Mouse (Mus musculus) kidney, adult 2 months (tissue): ENCODE data around the gene Lrfn5. TPM values are rescaled to one million over a fixed set of nuclear protein-coding genes. Genes with fewer than 3 reads are reported as not detected.

Source experiments
- DNase-seq: peaks from one replicate; pipeline ENCODE4 v3.0.0; 2021
- H3K27ac ChIP-seq: fragments of 200-500 bp; 2 replicates; pipeline ENCODE4 v1.5.1; 2012; ENCODE audit warnings: low read depth, low read length, control low read depth, inconsistent platforms; ENCODE audit not compliant: insufficient read depth
- H3K27me3 ChIP-seq: fragments of 200-500 bp; replicated peaks from 2 replicates; pipeline ENCODE4 v1.6.1; 2012; ENCODE audit warnings: mild to moderate bottlenecking, moderate library complexity, low read length, inconsistent platforms; ENCODE audit not compliant: control insufficient read depth, insufficient read depth
- H3K36me3 ChIP-seq: fragments of 200-500 bp; 2 replicates; pipeline ENCODE4 v1.6.1; 2012; ENCODE audit warnings: mild to moderate bottlenecking, moderate library complexity, low read length, inconsistent platforms; ENCODE audit not compliant: control insufficient read depth, insufficient read depth
- H3K4me1 ChIP-seq: fragments of 200-500 bp; 2 replicates; pipeline ENCODE4 v1.6.1; 2011; ENCODE audit warnings: low read length; ENCODE audit not compliant: control insufficient read depth, insufficient read depth
- H3K4me3 ChIP-seq: fragments of 200-500 bp; 2 replicates; pipeline ENCODE4 v1.5.1; 2011; ENCODE audit warnings: mild to moderate bottlenecking, low read depth, low read length, control low read depth; ENCODE audit not compliant: insufficient read depth
- CTCF ChIP-seq: fragments of 200-500 bp; conservative IDR thresholded peaks from 2 replicates; pipeline ENCODE4 v1.5.1; 2011; ENCODE audit warnings: low read depth, mild to moderate bottlenecking, control low read depth, low read length, moderate library complexity, mixed read lengths; ENCODE audit not compliant: insufficient read depth, insufficient read length
- POLR2A ChIP-seq: fragments of 200-500 bp; IDR thresholded peaks from one replicate; pipeline ENCODE4 v1.6.1; 2011; ENCODE audit warnings: low read depth, low read length, control low read depth
- WGBS: fragments of 180-500 bp; shearing (Covaris S2); methylation state at CpG from one replicate; pipeline ENCODE4 v1.1.7; 2018; 5-methylcytosine and 5-hydroxymethylcytosine counted together
- polyA plus RNA-seq: library from polyadenylated mRNA; depleted of rRNA; stranded (reverse); fragments of >200 nt; gene quantifications from 2 replicates; pipeline ENCODE4 v1.2.3, GENCODE M21; 2012

The Lrfn5 gene
- polyA plus RNA-seq, 1 experiment: not detected

DNA sequence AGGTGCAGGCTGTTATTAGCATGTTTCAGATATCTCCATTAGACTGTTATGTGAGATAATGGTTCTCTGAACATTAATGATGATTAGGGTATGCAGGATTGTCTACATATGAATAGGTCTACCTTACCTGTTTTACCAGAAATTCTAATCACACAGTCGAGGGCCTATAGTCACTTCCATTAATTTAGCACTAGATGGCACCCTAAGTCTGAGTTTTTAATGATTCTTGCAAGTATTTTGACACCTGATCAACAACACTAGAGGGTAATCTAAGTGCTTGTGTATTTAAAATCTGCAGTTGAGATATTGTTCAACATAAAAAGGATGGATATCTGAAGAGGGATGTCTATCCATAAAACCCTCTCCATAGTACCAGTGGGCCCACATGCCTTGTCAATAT is 303.4 kb downstream of the Lrfn5 start:
- Histone ChIP-seq H3K27ac (no peak overlapping the region), H3K27me3 (no peaks in the 10 kb centered on the region), H3K36me3 (no peaks in the 10 kb centered on the region), H3K4me3 (no peak overlapping the region), H3K4me1 (no peaks in the 10 kb centered on the region)
- TF ChIP-seq CTCF (no peak), POLR2A (no peak)
- no peak for DNase-seq
- WGBS: 14% methylated on average over 1 of the region's 1 CpGs

DNA sequence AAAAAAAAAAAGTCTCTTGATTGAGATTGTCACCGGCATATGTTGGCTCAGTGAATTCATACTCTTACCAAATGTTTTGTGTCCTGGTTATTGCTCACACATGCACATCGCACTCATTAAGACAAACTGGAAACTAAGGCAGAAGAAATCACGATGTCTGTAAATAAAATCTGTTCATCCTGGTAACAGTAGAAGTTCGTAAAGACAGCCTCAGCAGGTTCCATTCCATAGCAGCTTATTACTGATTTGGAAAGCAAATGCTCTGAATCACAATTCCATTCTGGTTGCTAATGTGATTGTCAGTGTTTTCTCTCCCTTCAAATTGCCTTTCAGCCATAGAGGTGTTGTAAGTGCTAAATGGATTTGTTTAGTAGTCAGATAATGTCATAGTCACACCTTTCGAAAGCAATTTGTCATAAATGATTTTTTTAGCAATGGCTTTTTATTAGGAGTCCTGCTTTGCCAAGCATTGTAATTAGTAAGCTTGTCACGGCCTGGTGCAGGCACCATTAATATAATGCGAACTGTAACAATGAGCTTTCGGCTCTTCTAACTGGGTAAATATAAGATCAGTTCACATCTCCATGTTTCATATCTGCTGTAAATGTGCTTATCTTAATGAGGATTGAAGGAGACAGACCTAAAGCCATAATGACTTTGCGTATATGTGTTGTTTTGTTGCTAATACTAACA is 319.8 kb downstream of the Lrfn5 start:
- H3K27me3 ChIP-seq: no peaks in the 10 kb centered on the region
- H3K36me3 ChIP-seq: no peaks in the 10 kb centered on the region
- H3K4me1 ChIP-seq: no peaks in the 10 kb centered on the region
- WGBS: 88% methylated on average over 9 of the region's 9 CpGs
- no peak overlapping the region for H3K27ac ChIP-seq
- TF ChIP-seq CTCF (no peak), POLR2A (no peak)
- H3K4me3 ChIP-seq: no peak overlapping the region
- DNase-seq: no peak

DNA sequence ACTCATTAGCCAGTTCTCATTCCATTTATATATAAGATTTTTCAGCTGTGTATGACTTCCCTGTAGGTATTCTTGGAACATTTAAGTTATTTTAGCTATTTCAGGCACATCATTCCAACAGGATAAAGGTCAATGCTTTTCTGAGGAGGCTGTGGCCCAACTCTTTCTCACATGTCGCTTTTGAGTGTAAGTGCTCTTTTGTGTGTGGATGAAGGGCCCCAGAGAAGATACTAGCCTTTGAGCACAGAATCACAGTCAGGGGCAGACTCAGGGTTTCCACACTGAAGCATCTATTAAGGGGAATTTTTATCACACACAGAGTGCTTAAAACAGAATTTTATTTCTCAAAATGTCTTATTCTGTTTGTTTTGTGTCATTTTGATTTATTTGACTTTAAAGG is 331.2 kb downstream of the Lrfn5 start:
- Histone ChIP-seq H3K4me1 (no peaks in the 10 kb centered on the region), H3K4me3 (no peak overlapping the region), H3K27ac (no peak overlapping the region), H3K27me3 (no peaks in the 10 kb centered on the region), H3K36me3 (no peaks in the 10 kb centered on the region)
- DNase-seq: no peak
- 53% methylated on average over 1 of the region's 1 CpGs for WGBS
- TF ChIP-seq POLR2A (no peak), CTCF (no peak)
